Mouse (Mus musculus) kidney, adult 2 months (tissue): ENCODE measurements around the gene Dnpep.

Experiments used
- CTCF ChIP-seq: fragments of 200-500 bp; conservative IDR thresholded peaks from 2 replicates; pipeline ENCODE4 v1.5.1; 2011; ENCODE audit warnings: low read depth, mild to moderate bottlenecking, control low read depth, low read length, moderate library complexity, mixed read lengths; ENCODE audit not compliant: insufficient read depth, insufficient read length
- POLR2A ChIP-seq: fragments of 200-500 bp; IDR thresholded peaks from one replicate; pipeline ENCODE4 v1.6.1; 2011; ENCODE audit warnings: low read depth, low read length, control low read depth

DNA sequence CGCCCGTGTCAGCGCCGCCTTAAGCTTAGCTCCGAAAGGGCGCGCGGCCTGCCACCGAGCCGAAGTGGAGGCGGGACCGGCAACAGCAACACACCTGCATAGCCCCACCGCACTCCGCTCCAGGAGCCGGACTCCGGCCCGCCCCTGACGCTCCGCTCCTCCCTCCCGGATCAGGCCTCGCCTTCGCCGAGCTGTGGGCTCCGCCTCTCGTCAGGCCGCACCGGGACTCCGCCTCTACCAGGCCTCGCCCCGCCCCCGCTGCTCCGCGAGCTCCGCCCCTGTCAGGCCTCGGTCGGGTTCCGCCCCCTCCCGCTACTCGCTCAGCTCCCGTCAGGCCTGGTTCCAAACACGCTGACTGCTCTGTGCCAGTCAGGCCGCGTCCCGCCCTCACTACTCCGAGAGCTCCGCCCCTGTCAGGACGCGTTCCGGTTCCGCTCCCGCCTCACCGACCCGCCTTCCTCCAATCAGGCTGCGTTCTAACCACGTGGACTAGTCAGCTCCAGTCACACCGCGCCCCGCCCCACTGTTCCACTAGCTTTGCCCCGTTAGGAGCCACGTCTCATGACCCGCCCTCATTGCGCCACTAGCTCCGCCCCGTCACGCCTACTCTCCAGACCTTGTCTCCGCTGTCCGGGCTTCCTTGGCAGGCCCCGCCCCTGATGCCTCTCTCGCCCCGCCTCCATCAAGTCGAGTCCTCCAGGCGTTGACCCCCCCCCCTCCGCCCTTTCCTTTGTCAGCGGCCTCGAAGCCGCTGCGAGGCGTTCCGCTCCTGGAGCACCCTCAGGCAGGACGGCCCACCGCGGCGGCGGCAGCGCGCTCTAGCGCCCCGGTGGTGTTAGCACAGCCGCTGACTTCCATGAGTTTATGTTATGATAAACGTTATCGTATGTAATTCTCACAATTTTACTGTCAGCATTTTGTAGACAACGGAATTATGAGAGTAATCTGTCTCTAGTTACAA is at the start of gene Dnpep:
- TF ChIP-seq POLR2A = peak; percentile 19
- peak; percentile 66 for TF ChIP-seq CTCF
